In the genomic region with DNA sequence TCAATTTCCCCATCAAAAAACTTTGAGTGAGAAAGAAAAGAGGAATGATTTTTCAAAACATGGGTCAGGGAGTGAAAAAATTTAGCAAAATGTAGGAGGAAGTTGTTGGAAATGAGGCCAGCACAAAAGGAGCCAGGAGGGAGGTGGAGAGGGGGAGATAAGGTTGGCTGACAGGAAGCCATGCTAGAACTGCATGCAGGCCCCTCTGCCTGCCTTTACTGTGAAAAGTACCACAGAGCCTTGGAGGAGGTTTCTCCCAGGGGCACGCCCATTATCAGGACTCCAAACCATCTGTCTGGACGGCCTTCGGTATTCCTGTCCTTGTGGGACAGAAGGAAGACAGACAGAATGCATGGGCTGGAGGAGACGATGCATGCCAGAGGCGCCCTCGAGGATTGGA, we compare ENCODE assay signal across 29 mouse cellular contexts.
DNase-seq lines count a peak whose midpoint lies in the region; ATAC-seq lines count a peak whose summit lies in the region.
"Had no signal": no experiment of that assay in that cellular context is flagged by ENCODE, and none has a peak within 500 bp of the region (broad histone marks: within the 10 kb centered on the region; RNA-seq: fewer than 3 reads in every experiment).

No protein-coding gene starts in this region.

- no peak overlapping the region for H3K9ac ChIP-seq in heart, embryonic 15.5 days
- H3K9ac ChIP-seq: embryonic facial prominence, embryonic 12.5 days; embryonic facial prominence, embryonic 15.5 days; forebrain, embryonic 12.5 days; forebrain, embryonic 15.5 days; heart, embryonic 13.5 days; hindbrain, embryonic 14.5 days had no signal

- no peaks in the 10 kb centered on the region for H3K9me3 ChIP-seq in heart, embryonic 15.5 days (replicated peaks)
- no peaks in the 10 kb centered on the region for H3K9me3 ChIP-seq in heart, embryonic 10.5 days
- H3K9me3 ChIP-seq in forebrain, embryonic 10.5 days: no peaks in the 10 kb centered on the region
- H3K9me3 ChIP-seq: embryonic facial prominence, embryonic 12.5 days; embryonic facial prominence, embryonic 15.5 days; forebrain, embryonic 12.5 days; forebrain, embryonic 15.5 days; G1E; heart, embryonic 13.5 days had no signal

- H3K4me2 ChIP-seq in heart, embryonic 15.5 days: no peak overlapping the region
- H3K4me2 ChIP-seq: embryonic facial prominence, embryonic 12.5 days; embryonic facial prominence, embryonic 15.5 days; forebrain, embryonic 12.5 days; forebrain, embryonic 15.5 days; heart, embryonic 13.5 days; hindbrain, embryonic 14.5 days had no signal

- H3K27ac ChIP-seq in heart, embryonic 15.5 days: no peak overlapping the region
- H3K27ac ChIP-seq in heart, embryonic 10.5 days: no peak overlapping the region; the same call in 1 of the 2 replicates
- no peak overlapping the region for H3K27ac ChIP-seq in forebrain, embryonic 10.5 days
- H3K27ac ChIP-seq: embryonic facial prominence, embryonic 12.5 days; embryonic facial prominence, embryonic 15.5 days; forebrain, embryonic 12.5 days; forebrain, embryonic 15.5 days; heart, adult 2 months; heart, embryonic 13.5 days; hindbrain, embryonic 14.5 days; hindbrain, postnatal 0 days had no signal

- DNase-seq in embryo, embryonic 11 days: peak; percentile 17
- no peak for DNase-seq in embryo, embryonic 9.5 days (ENCODE audit: extremely low spot score)
- DNase-seq in heart, embryonic 10.5 days (ENCODE audit: low spot score): no peak
- DNase-seq in forebrain, embryonic 10.5 days (ENCODE audit: extremely low spot score, low spot score): no peak
- no peak for DNase-seq in ovary, postnatal 14 days (ENCODE audit: low spot score)
- DNase-seq: adrenal gland, adult 2 months; adrenal gland, postnatal 14 days; B cell, adult 2 months; cerebellum, adult 11-12 months; cerebellum, adult 8-10 months; cerebellum, postnatal 10 days; cerebellum, postnatal 36 days; gastrocnemius, postnatal 25 days; kidney, adult 18-20 months had no signal

- peaks cover 4% of the 10 kb centered on the region; the same call in 1 of the 2 replicates for H3K4me1 ChIP-seq in heart, embryonic 15.5 days (replicated peaks)
- peaks cover 5% of the 10 kb centered on the region; the same call in 1 of the 2 replicates for H3K4me1 ChIP-seq in heart, embryonic 10.5 days
- no peaks in the 10 kb centered on the region for H3K4me1 ChIP-seq in forebrain, embryonic 10.5 days
- H3K4me1 ChIP-seq: embryonic facial prominence, embryonic 15.5 days; forebrain, embryonic 12.5 days; forebrain, embryonic 15.5 days had no signal

- ATAC-seq in heart, embryonic 15.5 days (replicated peaks; ENCODE audit: insufficient number of reproducible peaks, insufficient read depth, low FRiP score, low read depth): 0 out of 2 replicates have a peak, but pooled peaks have one; percentile 43
- peak; percentile 77 for ATAC-seq in common myeloid progenitor, adult 5-6 weeks (replicated peaks; ENCODE audit: low read depth, poor library complexity, severe bottlenecking)
- ATAC-seq: forebrain, embryonic 15.5 days; hindbrain, postnatal 0 days; inflammation-experienced regulatory T-cells, adult 6 months; intestine, embryonic 16.5 days; Patski had no signal

- H3K4me3 ChIP-seq in heart, embryonic 15.5 days: no peak overlapping the region
- no peak overlapping the region for H3K4me3 ChIP-seq in heart, embryonic 10.5 days
- no peak overlapping the region for H3K4me3 ChIP-seq in forebrain, embryonic 10.5 days
- H3K4me3 ChIP-seq: embryonic facial prominence, embryonic 12.5 days; embryonic facial prominence, embryonic 15.5 days; forebrain, embryonic 12.5 days; forebrain, embryonic 15.5 days; heart, adult 2 months; heart, embryonic 13.5 days had no signal

- no peaks in the 10 kb centered on the region for H3K27me3 ChIP-seq in heart, embryonic 15.5 days
- H3K27me3 ChIP-seq in heart, embryonic 10.5 days (ENCODE audit: insufficient read depth, poor library complexity, severe bottlenecking): no peaks in the 10 kb centered on the region
- no peaks in the 10 kb centered on the region for H3K27me3 ChIP-seq in forebrain, embryonic 10.5 days (ENCODE audit: poor library complexity, severe bottlenecking)
- H3K27me3 ChIP-seq: CH12.LX; embryonic facial prominence, embryonic 12.5 days; embryonic facial prominence, embryonic 15.5 days; forebrain, embryonic 12.5 days; forebrain, embryonic 15.5 days; heart, embryonic 13.5 days; Patski had no signal

- WGBS in heart, embryonic 15.5 days: 42% methylated on average over 6 of the region's 6 CpGs
- WGBS in heart, embryonic 10.5 days: 43% methylated on average over 6 of the region's 6 CpGs
- 78% methylated on average over 6 of the region's 6 CpGs for WGBS in forebrain, embryonic 10.5 days

- no peaks in the 10 kb centered on the region for H3K36me3 ChIP-seq in heart, embryonic 15.5 days
- no peaks in the 10 kb centered on the region for H3K36me3 ChIP-seq in heart, embryonic 10.5 days
- no peaks in the 10 kb centered on the region for H3K36me3 ChIP-seq in forebrain, embryonic 10.5 days (replicated peaks)
- H3K36me3 ChIP-seq: embryonic facial prominence, embryonic 12.5 days; embryonic facial prominence, embryonic 15.5 days; forebrain, embryonic 12.5 days; forebrain, embryonic 15.5 days; G1E; heart, embryonic 13.5 days had no signal
